Mouse (Mus musculus): Measurements from ENCODE around the gene Tbx2. TPM values are rescaled to one million over a fixed set of nuclear protein-coding genes. Genes with fewer than 3 reads are reported as not detected.

Tbx2 gene
- polyA plus RNA-seq, 1 experiment from 2014 or later: 5.2 TPM

DNA sequence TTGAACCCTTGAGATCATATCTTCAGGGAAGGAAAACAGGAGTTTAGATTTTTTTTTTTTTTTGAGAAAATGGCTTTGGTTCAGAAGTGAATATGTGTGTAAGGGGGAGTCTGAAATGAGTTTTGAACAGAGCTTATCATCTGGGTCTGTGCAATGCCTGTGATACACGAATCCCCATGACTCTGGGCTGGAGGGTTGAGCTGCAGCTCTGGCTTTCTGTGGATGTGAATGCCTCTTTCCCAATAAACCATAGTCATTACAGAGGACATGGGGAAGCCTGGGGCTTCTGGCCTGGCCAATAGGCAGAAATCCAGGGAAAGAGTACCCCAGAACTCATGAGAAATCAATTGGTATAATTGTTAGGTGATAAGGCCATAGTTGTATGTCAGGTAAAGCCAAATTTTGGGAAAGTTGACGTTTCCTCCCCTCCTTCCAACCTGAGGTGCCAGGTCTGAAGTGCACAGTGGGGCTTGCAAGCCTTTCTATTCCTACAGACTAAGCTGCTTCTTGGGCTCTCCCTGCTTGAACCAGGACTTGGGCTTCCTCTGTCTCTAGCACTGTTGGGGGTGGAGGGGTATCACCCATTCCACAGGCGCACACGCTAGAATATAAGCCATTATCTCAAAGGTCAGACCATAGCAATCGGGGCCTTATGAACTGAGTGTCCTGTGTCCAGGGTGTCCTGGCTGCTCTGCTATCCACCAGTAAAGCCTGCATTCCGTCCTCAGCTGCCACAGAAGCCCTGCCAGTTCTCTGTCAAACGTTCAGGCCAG lies 7.1 kb downstream of the Tbx2 start:
- DNase-seq (ENCODE audit: low spot score): no peak

DNA sequence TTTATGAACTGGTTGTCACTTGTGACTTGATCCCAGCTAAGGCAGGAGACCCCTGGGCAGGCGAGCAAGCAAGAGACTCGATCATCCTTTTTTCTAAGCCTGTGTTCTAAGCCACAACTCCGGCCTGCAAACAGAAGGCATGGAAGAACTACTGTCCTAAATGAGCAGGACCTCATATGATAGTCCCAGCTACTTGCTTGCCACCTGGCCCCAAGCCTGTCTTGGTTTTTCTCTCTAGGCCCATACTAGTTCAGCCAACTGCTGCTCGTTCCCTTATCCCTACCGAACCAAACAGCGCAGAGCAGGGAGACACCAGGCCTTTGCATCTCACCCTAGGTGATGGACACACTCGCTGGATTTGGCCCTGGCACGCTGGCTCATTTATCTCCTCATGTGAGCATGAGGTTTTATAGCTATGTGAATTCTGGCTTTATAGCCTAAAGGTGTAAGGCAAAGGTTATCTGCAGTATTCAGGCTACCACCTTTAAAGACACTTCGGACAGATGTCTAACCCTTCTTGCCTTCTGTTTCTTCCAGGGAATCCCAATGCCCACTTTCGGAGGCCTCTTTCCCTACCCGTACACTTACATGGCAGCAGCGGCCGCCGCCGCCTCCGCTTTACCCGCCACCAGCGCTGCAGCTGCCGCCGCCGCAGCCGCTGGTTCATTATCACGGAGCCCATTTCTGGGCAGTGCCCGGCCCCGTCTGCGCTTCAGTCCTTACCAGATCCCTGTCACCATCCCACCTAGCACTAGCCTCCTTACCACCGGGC lies 7.9 kb downstream of the Tbx2 start:
- Histone ChIP-seq H3K36me3 (ENCODE audit: control insufficient read depth, insufficient read depth, low read length) (peaks cover 7% of the 10 kb centered on the region; the same call in 1 of the 2 replicates), H3K9ac (ENCODE audit: low read length) (peak overlapping the region; percentile 58), H3K9me3 (ENCODE audit: control insufficient read depth, low read length) (no peaks in the 10 kb centered on the region), H3K4me3 (ENCODE audit: low read depth, low read length) (peak overlapping the region; percentile 60), H3K27ac (replicated peaks) (peak overlapping the region; percentile 65), H3K27me3 (ENCODE audit: control insufficient read depth, insufficient read depth, low read length) (peaks cover 5% of the 10 kb centered on the region; the same call in 1 of the 2 replicates), H3K4me2 (replicated peaks; ENCODE audit: low read depth) (peak overlapping the region; percentile 48), H3K4me1 (replicated peaks; ENCODE audit: control insufficient read depth, insufficient read depth) (peaks cover 4% of the 10 kb centered on the region; the same call in 1 of the 2 replicates)
- WGBS: 44% methylated on average over 27 of the region's 27 CpGs
- ATAC-seq (ENCODE audit: low FRiP score, low TSS enrichment): no peak
- no peak for DNase-seq (ENCODE audit: low spot score)
- TF ChIP-seq EP300 (optimal IDR thresholded peaks at IDR 0.05) (no peak), CTCF (IDR thresholded peaks at IDR 0.05; ENCODE audit: low read depth) (no peak)

More for the DNA sequence above, 7.1 kb downstream of the Tbx2 start:
- Histone ChIP-seq H3K27me3 (ENCODE audit: control insufficient read depth, insufficient read depth, low read length) (peaks cover 5% of the 10 kb centered on the region; the same call in 1 of the 2 replicates), H3K4me3 (ENCODE audit: low read depth, low read length) (peak overlapping the region; percentile 60), H3K9ac (ENCODE audit: low read length) (peak overlapping the region; percentile 58), H3K9me3 (ENCODE audit: control insufficient read depth, low read length) (no peaks in the 10 kb centered on the region), H3K27ac (replicated peaks) (peak overlapping the region; percentile 24; the same call in 1 of the 2 replicates), H3K36me3 (ENCODE audit: control insufficient read depth, insufficient read depth, low read length) (peaks cover 7% of the 10 kb centered on the region; the same call in 1 of the 2 replicates), H3K4me2 (replicated peaks; ENCODE audit: low read depth) (peak overlapping the region; percentile 48), H3K4me1 (replicated peaks; ENCODE audit: control insufficient read depth, insufficient read depth) (peaks cover 4% of the 10 kb centered on the region; the same call in 1 of the 2 replicates)
- WGBS: 67% methylated on average over 7 of the region's 7 CpGs
- TF ChIP-seq EP300 (optimal IDR thresholded peaks at IDR 0.05) (no peak), CTCF (IDR thresholded peaks at IDR 0.05; ENCODE audit: low read depth) (no peak)
- ATAC-seq (ENCODE audit: low FRiP score, low TSS enrichment): no peak

- Histone ChIP-seq H3K4me1 (replicated peaks; ENCODE audit: control insufficient read depth, insufficient read depth) (peaks cover 4% of the 10 kb centered on the region; the same call in 1 of the 2 replicates), H3K9me3 (ENCODE audit: control insufficient read depth, low read length) (no peaks in the 10 kb centered on the region), H3K4me3 (ENCODE audit: low read depth, low read length) (peak overlapping the region; percentile 60), H3K27me3 (ENCODE audit: control insufficient read depth, insufficient read depth, low read length) (peaks cover 5% of the 10 kb centered on the region; the same call in 1 of the 2 replicates), H3K27ac (replicated peaks) (peak overlapping the region; percentile 65), H3K36me3 (ENCODE audit: control insufficient read depth, insufficient read depth, low read length) (peaks cover 7% of the 10 kb centered on the region; the same call in 1 of the 2 replicates), H3K9ac (ENCODE audit: low read length) (peak overlapping the region; percentile 58), H3K4me2 (replicated peaks; ENCODE audit: low read depth) (peak overlapping the region; percentile 48)
- DNase-seq (ENCODE audit: low spot score): no peak
- 31% methylated on average over 21 of the region's 21 CpGs for WGBS
- no peak for ATAC-seq (ENCODE audit: low FRiP score, low TSS enrichment)
- TF ChIP-seq EP300 (optimal IDR thresholded peaks at IDR 0.05) (no peak), CTCF (IDR thresholded peaks at IDR 0.05; ENCODE audit: low read depth) (no peak)
Measured at GRCm38 (mm10) chr11:85840803-85841145, 8.4 kb downstream of the Tbx2 start.

- Histone ChIP-seq H3K36me3 (ENCODE audit: control insufficient read depth, insufficient read depth, low read length) (peaks cover 7% of the 10 kb centered on the region; the same call in 1 of the 2 replicates), H3K9ac (ENCODE audit: low read length) (peak overlapping the region; percentile 58; the same call in 1 of the 2 replicates), H3K27ac (replicated peaks) (peak overlapping the region; percentile 65), H3K9me3 (ENCODE audit: control insufficient read depth, low read length) (no peaks in the 10 kb centered on the region), H3K4me1 (replicated peaks; ENCODE audit: control insufficient read depth, insufficient read depth) (peaks cover 4% of the 10 kb centered on the region; the same call in 1 of the 2 replicates), H3K4me3 (ENCODE audit: low read depth, low read length) (peak overlapping the region; percentile 60; the same call in 1 of the 2 replicates), H3K4me2 (replicated peaks; ENCODE audit: low read depth) (peak overlapping the region; percentile 85), H3K27me3 (ENCODE audit: control insufficient read depth, insufficient read depth, low read length) (peaks cover 5% of the 10 kb centered on the region; the same call in 1 of the 2 replicates)
- ATAC-seq (ENCODE audit: low FRiP score, low TSS enrichment) (no peak), DNase-seq (ENCODE audit: low spot score) (no peak)
- 37% methylated on average over 8 of the region's 8 CpGs for WGBS
- TF ChIP-seq CTCF (IDR thresholded peaks at IDR 0.05; ENCODE audit: low read depth) (peak; percentile 47), EP300 (optimal IDR thresholded peaks at IDR 0.05) (no peak)
Measured at GRCm38 (mm10) chr11:85841211-85841681, 8.9 kb downstream of the Tbx2 start.

- peak overlapping the region; percentile 53 for H3K9ac ChIP-seq (ENCODE audit: low read length)
- peaks cover 7% of the 10 kb centered on the region; the same call in 1 of the 2 replicates for H3K36me3 ChIP-seq (ENCODE audit: control insufficient read depth, insufficient read depth, low read length)
- H3K27ac ChIP-seq (replicated peaks): peak overlapping the region; percentile 63
- H3K27me3 ChIP-seq (ENCODE audit: control insufficient read depth, insufficient read depth, low read length): peaks cover 5% of the 10 kb centered on the region; the same call in 1 of the 2 replicates
- DNase-seq (ENCODE audit: low spot score) (peak; percentile 72), ATAC-seq (ENCODE audit: low FRiP score, low TSS enrichment) (peak; percentile 14; the same call in 1 of the 2 replicates)
- peak; percentile 79 for TF ChIP-seq CTCF (IDR thresholded peaks at IDR 0.05; ENCODE audit: low read depth)
- TF ChIP-seq EP300 (optimal IDR thresholded peaks at IDR 0.05): no peak
- no peaks in the 10 kb centered on the region for H3K9me3 ChIP-seq (ENCODE audit: control insufficient read depth, low read length)
- peaks cover 4% of the 10 kb centered on the region; the same call in 1 of the 2 replicates for H3K4me1 ChIP-seq (replicated peaks; ENCODE audit: control insufficient read depth, insufficient read depth)
- peak overlapping the region; percentile 85 for H3K4me2 ChIP-seq (replicated peaks; ENCODE audit: low read depth)
- 2% methylated on average over 30 of the region's 32 CpGs for WGBS
- H3K4me3 ChIP-seq (ENCODE audit: low read depth, low read length): peak overlapping the region; percentile 36
Measured at GRCm38 (mm10) chr11:85841980-85842379, 9.6 kb downstream of the Tbx2 start.
